Mouse (Mus musculus) mouse trophoblast stem cell (cell line): ENCODE data around the gene Jph3.

Experiments used
- in situ Hi-C, 2 experiments: fragments of 300-500 bp; cut with MseI, MboI; formaldehyde crosslinking; loops; 2 replicates in 1 of 2; 3 replicates in 1 of 2; pipeline ENCODE4 v1.15.1; 2025

The Jph3 gene

DNA sequence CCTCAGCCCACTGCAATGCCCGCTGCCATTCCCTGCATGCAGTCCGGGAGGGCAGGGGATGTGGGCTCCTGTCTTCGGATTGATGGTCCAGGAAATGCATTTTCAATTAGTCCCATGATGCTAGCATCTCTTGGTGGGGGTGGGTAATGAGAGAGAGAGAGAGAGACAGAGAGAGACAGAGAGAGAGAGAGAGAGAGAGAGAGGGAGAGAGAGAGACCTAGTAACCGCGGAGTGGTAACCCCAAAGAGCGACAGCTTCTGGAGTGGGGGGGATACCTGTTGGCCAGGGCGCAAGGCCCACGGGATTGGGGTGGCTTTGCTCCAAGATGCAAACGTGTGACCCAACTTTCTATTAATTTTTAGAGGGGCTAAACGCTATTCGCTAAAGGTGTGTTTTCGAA lies at the start of gene Jph3:
Gene Jph3, plus strand, starts transcription at position 301 of the 400 bp plus-strand sequence.
- in situ Hi-C loops = no loop called here

DNA sequence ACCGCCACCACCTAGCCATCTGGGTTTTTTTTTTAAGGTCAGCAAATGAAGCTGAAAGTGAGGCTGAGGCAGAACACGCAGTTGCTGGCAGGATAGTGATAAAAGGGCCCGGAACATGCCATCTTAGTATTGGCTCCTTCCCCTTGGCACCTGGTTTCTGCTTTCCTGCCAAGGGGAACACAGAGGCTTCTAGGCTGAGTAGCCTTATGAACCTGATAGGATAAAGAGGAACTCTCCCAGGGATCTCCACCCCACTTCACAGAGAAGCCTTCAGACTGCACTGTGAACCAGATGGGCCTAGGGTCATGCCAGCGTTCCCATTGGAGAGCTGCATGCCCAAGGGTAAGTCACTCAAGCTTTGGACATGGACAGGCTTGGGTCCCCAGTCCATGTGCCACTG lies 48.5 kb upstream of the Jph3 start:
- in situ Hi-C loops = no loop called here

DNA sequence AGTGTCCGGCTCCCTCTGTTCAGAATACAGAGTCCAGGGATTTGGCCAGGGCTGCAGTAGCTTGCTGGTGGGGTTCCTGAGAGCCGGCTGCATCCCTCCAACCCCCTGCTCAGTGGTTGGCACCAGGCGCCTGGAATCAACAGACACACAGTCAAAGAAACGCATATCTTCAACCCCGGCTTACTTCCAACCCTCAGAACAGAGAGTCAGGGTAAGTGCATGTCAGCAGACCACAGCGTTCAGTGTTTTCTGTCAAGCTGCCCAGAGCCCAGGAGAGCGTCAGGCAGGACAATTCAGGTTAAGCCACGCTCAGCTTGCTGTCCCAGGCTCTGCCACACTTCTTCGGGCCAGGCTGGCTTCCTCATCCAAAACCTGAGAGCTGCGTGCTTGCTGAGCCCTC lies 48.0 kb upstream of the Jph3 start:
- in situ Hi-C loops = no loop called here

DNA sequence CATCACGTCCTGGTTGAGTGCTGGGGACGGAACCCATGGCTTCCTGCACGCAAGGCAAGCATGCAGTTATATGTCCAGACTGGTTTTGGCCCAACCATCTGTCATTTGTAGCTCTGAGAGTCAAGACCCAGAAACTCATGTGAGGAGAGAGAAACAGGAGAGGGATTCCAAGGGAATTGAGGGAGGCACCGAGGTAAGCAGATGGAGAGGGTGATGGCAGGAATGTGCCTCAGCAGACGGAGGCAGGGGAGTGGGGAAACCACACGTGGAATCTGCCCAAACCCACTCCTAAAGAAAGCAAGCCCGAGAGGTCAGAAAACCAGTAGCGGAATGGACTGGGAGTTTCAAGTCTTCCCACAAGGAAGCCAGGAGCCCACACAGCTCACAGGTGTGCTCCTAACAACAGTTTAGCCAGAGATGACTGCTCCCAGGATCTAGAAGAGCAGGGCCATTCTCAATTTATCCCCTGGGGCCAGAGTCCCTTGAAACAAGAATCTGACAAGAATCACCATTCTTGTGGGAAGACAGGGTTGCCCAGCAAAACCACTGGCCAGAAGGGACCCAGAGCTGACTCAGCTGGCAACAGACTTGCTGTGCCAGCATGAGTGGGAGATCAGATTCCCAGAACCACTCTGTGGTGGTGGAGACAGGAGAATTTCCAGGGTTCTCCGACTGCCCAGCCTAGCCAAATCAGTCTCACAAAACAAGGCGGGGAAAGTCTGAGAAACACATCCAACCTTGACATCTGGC lies 46.2 kb upstream of the Jph3 start:
- in situ Hi-C loops = no loop called here

DNA sequence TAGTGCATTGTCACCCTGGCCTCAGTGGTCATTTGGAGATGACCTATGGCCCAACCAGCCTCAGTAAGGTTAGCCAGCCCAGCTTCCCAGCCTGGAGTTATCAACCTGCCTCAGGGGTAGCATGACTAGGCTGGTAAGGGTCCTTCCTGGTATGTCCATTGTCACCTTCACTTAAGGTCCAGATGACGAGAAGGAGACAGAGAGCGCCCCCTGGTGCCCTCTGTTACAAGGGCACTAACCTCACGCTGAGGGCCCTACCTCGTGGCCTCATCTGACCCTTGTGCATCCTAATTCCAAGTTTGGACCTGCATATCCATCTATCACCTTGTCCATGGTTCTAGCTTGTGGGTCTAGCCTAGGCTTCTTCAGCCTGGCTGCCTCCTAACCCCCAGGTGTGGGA lies 44.0 kb upstream of the Jph3 start:
- in situ Hi-C loops = no loop called here

DNA sequence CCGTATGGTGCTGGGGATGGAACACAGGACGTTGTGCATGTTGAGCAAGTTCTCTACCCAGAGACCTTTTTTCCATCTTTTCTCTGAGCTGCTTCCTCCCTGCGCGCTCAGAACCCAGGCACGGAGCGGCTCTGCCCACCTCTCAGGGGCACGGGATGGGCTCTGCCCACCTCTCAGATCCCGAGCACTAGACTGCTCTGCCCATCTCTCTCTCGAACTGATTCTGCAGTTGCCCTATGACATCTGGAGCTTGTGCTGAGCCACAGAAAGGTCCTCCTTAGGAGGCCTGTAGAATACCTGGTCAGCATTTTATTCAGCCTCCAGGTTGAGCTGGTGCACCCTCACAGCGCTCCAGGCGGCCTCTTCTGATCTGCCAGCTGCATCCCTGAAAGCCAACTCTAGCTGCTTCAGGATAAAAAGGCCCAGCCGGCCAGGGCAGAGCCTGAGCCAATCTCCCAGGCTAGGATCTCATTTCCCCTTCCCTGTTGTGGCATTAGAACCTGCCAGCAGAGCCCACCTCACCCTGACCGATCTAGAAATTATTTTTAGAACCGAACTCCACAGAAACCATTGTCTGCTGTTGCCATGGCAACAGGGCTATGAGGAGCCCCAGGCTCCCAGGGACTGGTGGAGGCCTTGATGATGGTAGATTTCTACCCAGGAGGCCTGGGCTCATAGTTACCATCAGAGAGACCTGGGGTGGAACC lies 41.8 kb upstream of the Jph3 start:
- in situ Hi-C loops = no loop called here

DNA sequence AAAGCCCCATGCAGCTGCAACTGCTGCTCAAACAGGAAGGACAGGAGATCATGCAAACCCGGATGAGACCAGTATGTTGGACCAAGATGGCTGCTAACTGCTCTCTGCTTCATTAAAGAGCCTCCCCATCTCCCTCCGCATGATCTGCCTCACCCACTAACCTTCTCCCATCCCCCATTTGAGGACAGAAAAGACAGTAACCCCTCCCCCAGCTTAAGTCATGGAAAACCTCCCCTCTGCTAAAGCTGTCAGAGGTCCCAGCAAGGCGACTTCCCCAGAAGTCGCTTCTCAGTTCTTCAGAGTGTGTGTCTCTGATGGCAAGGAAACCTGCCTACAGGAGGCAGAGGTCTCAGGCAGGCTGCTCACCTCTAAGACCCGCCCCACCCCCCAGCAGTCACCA lies 40.9 kb upstream of the Jph3 start:
- in situ Hi-C loops = no loop called here

DNA sequence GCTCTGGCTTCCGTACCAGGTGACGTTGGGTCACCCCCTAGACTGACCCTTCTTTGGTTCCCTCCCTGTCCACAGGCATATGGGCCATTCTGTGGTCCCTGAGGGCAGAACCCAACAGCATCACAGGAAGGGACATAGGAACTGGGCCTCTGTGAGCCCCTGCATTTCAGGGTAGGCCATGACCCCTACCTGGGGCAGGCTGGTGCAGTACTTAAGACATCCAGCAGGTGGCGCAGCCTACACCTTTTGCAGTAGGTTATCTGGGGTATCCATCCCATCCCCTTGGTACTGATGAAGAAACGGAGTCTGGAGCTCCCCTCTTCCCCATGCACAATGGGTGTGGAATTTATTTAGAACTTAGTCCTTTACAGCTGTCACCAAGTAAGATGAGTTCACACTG lies 35.0 kb upstream of the Jph3 start:
- in situ Hi-C loops = no loop called here

DNA sequence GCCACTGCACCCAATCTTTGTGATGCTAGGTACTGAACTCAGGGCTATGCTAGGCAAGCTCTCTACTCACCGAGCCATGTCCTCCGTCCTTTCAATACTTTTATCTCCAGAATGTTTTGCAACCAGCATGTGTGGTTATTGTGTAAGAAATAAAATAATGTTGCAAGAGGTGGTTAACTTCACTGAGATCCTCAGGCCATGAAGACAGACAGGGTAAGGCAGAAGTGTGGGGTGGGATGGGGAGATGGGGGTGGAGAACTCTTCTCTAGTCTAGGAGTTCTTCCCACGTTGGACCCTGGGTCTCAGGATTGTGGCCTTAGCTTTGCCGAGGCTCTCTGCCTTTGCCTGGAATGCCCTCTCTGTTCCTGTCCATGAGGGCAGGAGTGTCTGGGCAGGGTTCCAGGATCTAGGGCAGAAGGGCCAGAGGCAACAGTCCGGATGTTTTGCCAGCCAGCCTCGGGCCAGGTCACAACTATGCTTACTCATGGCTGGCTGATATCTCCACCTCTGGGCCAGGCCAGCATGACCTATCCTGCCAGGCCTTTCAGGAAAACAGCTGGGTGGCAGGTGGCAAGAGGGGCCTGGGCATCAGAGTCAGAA lies 33.7 kb upstream of the Jph3 start:
- in situ Hi-C loops = no loop called here

DNA sequence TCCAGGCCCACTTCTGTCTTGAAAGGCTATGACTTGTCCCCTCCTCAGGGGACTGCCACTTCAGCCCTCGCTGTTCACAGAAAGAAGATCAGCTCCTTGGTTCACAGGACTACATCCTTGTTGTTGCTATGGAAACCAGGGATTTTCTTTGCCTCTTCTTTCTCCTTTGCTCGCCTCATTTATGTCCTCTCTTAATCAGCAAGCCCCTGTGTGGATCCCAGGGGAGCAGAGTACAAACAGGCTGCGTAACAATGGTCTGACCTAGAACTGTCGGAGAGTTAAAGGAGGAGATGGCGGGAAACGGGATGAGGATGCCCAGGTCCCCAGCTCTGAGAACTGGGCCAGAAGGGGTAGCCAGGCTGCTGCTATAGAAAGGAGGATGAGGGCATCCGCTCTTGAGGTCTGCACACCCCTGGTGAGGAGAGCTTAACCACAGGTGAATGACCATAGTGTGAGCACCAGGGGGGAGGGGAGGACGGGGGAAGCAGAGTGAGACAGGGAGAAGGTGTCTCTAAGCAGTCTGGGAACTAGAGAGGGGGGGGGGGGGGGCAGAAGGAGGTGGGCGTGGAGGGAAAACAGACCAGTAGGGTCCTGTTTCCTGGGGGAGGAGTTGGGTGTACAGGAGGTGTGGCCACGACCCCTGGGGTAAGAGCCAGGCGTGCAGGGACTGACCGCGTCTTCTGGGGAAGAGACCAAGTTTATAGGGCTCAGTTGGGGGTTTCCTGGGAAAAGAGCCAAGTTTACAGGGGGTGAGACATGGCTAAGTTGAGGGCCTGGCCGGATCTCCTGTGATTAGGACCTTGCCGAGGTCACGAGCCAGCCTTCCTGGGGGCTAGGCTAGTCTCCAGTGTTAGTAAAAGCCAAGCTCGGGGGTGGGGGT lies 31.4 kb upstream of the Jph3 start:
- in situ Hi-C loops = no loop called here

DNA sequence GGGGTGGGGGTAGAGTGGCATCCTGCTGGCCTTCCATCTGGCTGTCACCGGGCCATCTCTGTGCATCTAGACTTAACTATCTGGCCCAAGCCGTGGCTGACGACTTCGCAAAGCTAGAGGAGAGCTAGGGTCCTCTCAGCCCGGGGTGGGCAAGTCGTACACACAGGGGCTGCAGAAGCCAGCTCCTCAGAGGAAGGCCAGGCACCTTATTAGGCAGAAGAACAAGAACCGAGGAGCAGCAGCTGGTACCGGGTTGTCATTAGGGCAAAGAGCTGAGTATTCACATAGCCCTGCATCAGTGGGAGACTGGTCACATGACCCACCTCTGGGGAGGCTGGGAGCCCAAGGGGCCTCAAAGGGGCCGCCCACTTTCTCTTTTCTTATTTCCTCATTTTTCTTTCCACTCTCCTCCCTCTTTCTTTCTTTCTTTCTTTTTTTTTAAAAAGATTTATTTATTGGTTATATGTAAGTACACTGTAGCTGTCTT lies 30.8 kb upstream of the Jph3 start:
- in situ Hi-C loops = no loop called here

DNA sequence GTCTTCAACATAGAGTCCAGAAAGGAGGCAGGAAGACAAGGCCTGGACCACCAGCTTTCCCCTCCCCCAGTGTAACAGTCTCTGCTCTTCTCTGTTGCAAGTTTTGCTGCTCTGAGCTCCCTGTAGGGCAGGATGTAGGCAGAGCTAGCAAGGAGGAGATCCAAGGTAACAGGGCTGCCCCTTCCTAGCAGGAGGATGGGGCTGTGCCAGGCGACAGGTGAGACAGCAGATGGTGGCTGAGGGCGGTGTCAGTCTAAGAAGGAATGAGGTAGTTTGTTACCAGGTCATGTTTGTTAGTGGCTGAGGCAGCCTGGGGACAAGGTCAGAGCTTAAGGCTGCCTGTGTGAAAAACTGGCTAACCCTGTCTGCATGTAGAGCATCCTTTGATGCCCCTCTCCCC lies 29.5 kb upstream of the Jph3 start:
- in situ Hi-C loops = no loop called here

DNA sequence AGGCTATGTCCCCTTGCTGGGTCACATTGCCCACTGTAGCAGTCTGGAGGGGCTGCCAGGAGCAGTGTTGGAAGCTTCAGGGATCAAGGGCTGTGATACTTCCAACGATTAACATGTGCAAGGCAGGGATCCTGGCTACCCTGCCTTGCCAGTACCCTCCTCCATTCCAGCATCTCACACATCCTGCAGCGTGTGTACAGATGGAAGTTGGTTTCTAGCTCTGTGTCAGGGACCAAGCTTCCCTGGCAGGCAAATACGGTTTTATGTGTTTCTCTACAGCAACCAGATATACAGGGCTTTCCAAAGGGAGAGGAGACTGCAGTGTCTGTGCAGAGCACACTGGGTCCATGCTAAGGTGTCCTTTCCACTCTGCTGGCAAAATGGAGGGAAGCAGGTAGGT lies 24.2 kb upstream of the Jph3 start:
- in situ Hi-C loops = no loop called here

DNA sequence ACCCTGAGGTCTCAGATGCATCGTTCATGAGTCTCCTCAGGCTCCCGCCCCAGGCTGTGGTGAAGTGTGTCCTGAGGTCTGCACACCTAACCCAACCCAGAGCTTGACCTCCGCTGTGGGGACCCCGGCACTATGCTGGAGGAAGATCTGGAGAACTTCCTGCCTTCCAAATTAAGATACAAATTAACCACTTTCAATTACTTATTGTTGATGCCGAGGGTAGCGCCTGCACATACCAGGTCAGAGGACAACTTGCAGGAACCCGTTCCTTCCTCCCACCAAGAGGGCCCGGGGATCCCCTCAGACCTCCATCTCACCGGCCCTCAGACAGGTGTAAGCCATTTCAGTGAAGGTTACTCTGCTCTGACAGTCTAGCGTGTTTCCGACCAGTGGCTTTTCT lies 22.5 kb upstream of the Jph3 start:
- in situ Hi-C loops = no loop called here

DNA sequence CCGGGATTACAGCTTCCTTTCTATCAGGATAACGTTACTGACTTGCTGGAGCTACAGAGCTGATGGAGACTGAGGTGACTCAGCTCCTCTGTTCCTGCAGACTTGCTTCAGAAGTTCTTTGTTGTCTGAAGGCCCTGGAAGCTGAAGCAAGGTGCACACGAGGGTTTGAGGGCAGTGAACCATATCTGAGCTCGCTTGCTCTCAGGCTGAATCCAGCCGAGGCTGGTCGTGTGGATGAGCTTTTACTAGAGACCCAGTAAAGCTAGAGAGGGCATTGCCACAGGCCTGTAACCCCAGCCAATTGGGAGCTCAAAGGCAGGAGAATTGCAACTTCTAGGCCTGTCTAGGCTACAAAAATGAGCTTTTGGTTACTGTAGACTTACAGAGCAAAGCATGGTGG lies 21.0 kb upstream of the Jph3 start:
- in situ Hi-C loops = no loop called here

DNA sequence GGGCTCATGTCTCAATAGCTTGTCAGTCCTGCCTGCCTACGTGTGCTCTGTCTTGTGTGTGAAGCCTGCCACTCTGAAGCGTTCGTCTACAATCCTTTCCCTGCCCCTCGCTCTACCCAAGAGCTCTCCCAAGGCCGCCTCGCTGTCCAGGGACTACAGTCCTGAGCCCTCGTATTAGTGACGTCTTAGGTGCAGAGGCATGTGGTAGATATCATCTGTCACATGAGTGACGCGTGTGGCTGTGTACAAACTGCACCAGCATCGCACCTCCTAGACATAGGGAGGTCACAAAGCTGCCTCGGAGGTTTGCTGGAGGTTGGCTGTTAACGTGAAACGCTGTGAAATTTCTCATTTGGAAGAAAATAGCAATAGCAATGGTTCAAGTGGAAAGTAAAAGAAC lies 11.9 kb upstream of the Jph3 start:
- in situ Hi-C loops = loop anchor here in 1 of 2 experiments (5.0 kb wide), 1 partner anchor 35 kb away; no protein-coding TSS in a partner anchor

DNA sequence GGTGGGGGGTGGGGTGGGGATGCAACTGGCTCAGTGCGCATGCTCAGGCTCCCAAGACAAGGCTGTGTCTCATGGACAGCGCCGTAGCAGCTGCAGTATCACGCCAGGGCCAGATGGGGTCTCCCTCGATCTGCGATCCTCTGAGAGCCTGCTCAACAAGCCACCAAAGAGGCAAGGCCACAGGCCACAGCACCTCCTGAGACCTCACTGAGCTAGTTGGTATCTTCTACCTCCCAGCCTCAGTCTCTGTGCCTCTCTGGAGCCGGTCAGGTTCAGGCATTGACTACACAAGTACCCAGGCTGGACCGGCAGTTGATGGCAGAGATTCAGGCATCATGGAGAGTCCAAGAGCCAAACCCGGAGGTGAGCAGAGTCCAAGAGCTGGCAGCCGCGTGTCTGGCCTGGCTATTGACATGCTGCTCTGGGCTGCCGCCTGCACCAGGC lies 11.4 kb upstream of the Jph3 start:
- in situ Hi-C loops = loop anchor here in 1 of 2 experiments (5.0 kb wide), 1 partner anchor 34 kb away; no protein-coding TSS in a partner anchor

DNA sequence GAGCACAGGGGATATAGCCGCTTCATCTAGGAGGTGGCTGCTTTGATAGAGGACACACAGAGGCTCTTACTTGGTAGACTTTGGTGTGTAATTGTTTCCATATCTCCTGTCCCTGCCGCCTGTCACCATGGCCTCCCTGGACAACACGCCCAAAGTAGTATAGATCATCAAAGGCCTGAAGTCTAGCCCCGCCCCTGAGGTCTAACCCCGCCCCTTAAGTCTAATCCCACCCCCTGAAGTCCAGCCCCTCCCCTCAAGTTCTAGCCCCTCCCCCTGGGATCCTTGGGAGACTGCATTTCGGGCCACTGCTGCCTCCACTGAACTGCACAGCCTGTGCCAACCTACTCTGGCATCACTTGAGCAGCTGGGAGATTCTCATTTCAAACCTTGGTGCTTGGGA lies 10.5 kb upstream of the Jph3 start:
- in situ Hi-C loops = loop anchor here in 1 of 2 experiments (5.0 kb wide), 1 partner anchor 33 kb away; no protein-coding TSS in a partner anchor

DNA sequence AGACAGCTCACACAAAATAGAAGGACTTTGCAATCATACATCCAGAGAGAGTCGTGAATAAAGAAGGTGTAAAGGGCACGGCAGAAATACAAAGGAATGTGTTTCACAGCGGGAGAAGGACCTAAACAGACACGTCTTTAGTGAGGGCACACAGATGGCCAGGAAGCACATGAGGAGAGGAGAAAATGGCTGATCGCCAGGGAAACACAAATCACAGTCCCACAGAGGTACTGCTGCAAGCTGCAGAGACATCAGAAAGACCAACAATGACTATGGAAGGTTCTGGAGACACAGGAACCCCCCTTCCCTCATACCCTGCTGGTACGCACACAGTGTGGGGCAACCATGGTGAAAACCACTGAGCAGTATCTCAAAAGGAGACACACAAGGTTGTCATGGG lies 8.4 kb upstream of the Jph3 start:
- in situ Hi-C loops = no loop called here

DNA sequence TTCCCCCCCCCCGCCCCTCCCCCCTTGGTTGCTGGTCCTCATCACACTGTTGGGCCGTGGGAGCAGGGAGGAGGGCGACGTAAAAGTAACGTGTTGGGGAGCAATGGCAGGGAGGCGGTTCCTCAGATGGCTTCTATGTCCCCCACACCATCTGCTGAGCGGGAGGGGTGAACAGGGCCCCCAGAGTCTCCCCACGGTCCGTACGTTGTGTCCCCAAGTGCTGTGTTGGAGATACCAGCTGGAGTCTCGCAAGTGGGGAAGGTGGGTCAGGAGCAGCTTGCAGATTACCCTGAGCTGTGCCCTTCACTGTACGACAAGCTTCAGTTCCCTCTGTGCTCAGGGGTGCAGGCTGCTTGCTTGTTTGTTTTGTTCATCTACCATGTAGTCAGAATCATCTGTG lies 5.6 kb upstream of the Jph3 start:
- in situ Hi-C loops = no loop called here

DNA sequence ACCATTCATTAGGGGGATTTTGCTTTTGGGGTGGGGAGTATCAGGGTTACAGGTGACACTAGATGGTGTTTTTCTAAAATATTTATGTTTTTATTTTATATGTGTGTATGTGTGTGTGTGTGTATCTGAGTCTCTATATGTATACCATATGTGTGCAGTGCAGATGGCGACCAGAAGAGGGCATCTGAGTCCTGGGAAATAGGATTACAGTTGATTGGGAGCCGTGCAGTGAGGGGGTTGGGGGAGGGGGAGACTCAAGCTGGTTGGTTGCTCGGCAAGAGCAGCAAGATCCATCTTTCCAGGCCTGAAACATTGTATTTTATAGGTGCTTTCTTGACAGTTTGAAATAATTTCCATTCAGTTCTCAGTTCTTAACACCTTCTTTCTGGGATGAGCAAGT lies 2.3 kb upstream of the Jph3 start:
- in situ Hi-C loops = no loop called here

DNA sequence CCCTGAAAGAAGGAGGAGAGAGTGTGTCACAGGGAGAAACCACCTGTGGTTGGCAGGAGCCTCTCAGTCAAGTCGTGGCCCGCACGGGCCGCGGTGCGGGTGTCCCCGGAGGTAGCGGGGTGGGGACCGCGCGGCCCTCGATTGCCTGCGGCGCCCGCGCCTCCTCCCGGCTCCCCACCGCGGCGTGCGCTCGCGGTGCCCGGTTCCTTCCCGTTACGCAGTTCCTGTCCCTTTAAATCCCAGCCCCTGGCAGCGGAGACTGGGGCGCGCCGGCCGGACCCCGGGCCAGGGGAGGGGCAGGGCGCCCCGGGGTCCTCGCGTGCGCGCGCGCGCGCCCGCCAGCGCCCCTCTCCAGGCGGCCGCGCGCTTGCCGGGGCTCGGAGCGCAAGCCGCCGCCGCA lies 331 bp downstream of the Jph3 start:
- in situ Hi-C loops = no loop called here
